Mouse (Mus musculus): Measurements from ENCODE around the gene Spa17. TPM values are rescaled to one million over a fixed set of nuclear protein-coding genes. Genes with fewer than 3 reads are reported as not detected.

The Spa17 gene
- polyA plus RNA-seq (2012; rRNA removed): 0.37 TPM in 1 of 2 replicates, not detected in the other

DNA sequence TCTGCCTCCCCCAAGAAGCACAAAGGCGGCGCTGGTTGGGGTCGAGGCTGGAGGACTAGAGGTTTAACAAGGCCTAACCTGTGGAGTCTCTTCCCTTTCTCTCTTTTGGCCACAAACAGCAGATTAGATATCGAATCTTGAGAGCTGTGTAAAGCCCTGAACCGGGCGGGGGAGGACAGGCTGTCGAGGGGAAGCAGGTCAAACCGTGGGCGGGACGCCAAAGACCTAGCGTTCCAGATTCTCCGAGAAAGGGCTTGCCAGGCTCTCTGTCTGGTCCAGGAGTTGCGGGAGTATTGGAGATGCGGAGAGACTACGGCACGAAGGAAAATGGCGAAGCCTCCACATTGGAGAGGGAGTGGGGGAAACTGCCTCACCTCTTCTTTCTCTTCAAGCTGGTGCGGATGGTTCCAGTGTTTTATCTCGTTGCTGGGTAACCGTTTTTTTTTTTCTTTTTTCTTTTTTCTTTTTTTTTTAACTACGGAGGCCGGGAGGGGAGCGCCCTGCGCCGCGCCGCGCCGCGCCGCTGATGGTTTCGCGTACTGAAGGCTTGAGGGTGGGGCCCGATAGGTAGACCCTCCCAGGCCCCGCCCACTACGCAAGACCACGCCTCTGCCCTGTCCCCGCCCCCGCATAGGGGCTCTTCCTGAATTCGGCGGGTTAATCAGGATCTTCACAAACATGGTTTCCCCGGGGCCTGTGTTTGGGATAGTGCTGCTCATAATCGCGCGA lies at the start of gene Spa17:
TSS of gene Spa17 (minus strand) at position 541 of the 729 bp plus-strand sequence.

DNA sequence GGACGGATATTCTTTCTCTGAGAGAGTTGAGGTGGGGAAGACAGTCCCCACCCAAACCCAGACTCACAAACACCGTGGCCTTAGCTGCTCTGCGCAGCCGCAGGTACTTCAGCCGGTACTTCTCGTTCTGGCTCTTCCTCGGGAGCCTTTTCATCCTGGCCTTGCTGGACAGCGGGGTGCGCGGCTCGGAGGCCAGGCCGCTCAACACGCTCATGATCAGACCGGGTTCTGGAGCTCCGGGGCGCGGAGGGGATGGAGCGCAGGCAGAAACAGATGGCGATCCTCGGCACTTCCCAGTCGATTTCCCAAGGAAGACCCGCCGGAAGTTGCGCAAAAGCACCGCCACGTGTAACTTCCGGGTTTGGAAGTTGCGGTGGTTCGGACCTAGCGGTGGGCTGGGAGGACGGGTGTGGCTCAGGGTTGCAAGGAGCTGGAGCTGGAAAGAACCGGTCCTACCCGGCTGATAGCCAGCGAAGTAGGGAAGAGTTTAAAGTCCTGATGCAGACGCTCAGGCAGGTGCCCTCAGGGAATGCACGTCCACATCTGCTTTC lies 43.5 kb upstream of the Spa17 start, which contains the start of gene Tbrg1:
TSS of gene Tbrg1 (minus strand) at position 382 of the 551 bp plus-strand sequence.

DNA sequence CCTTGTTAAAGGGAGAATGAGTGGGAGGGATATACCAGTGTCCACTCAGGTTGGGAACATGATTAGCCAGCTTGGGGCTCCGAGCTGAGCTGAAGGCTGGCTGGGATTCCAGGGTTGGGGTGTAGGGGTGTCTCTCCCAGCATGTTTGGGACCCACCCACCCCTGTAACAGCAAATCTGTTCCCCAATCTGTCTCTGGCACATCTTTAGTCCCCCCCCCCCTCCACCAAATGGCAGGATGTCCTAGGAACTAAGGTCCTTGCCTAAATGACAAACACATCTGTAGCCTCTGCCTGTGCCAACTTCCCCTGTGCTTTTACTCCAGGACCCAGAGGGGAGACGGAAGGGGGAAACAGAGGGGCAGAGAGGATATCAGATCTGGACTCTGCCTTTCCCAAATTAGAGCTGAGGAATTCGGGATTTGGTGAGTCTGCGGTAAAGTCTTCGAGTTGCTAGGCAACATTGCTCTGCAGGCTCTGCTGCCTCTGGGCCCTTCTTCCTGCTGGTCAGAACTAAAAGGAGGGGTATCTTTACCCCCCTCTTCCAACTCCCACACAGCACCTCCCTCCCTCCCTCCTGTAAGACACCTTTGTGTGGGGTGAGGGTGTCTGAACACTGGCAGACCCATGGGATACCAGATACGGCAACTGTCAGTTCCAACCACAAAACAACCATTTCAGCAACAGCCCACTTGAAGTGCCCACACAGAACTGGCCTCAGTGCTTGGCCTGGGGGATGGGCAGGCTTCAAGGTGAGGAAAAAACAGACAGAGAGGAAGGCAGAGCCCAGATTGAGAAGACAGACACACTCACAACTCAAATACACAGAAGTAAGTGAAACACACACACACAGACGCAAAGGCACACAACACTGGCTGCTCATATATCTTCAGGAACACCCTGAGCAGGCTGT lies 58.4 kb downstream of the Spa17 start, which contains the start of gene Siae:
TSS of gene Siae (plus strand) at position 861 of the 911 bp plus-strand sequence.

Other genes with a start within 250 kb of the Spa17 start
- 1.2 and 1.6 TPM in 2 replicates for gene Hepacam, start 246.4 kb downstream of the Spa17 start, polyA plus RNA-seq (2012; rRNA removed)
- gene Robo4, start 211.8 kb downstream of the Spa17 start, polyA plus RNA-seq (2012; rRNA removed): 10.1 and 10.7 TPM in 2 replicates
- 0.36 and 0.94 TPM in 2 replicates for gene Robo3, start 180.5 kb downstream of the Spa17 start, polyA plus RNA-seq (2012; rRNA removed)
- 18.0 and 19.3 TPM in 2 replicates for gene Msantd2, start 124.4 kb downstream of the Spa17 start, polyA plus RNA-seq (2012; rRNA removed)
- 17.7 and 18.0 TPM in 2 replicates for gene Esam, start 85.6 kb downstream of the Spa17 start, polyA plus RNA-seq (2012; rRNA removed)
- 21.1 and 23.2 TPM in 2 replicates for gene Vsig2, start 74.5 kb downstream of the Spa17 start, polyA plus RNA-seq (2012; rRNA removed)
- gene Nrgn, start 60.8 kb downstream of the Spa17 start, polyA plus RNA-seq (2012; rRNA removed): 3.7 and 5.8 TPM in 2 replicates
- gene Siae, start 58.0 kb downstream of the Spa17 start, polyA plus RNA-seq (2012; rRNA removed): 5.5 and 5.8 TPM in 2 replicates
- 52.3 and 57.9 TPM in 2 replicates for gene Tbrg1, start 43.6 kb upstream of the Spa17 start, polyA plus RNA-seq (2012; rRNA removed)
- gene Panx3, start 55.5 kb upstream of the Spa17 start, polyA plus RNA-seq (2012; rRNA removed): not detected in 2 replicates
- not detected in 2 replicates for gene Olfr160, start 102.5 kb upstream of the Spa17 start, polyA plus RNA-seq (2012; rRNA removed)
- not detected in 2 replicates for gene Olfr874, start 131.4 kb upstream of the Spa17 start, polyA plus RNA-seq (2012; rRNA removed)
- gene Olfr875, start 158.1 kb upstream of the Spa17 start, polyA plus RNA-seq (2012; rRNA removed): not detected in 2 replicates
- gene Olfr876, start 189.3 kb upstream of the Spa17 start, polyA plus RNA-seq (2012; rRNA removed): not detected in 2 replicates
- gene Olfr877, start 240.5 kb upstream of the Spa17 start, polyA plus RNA-seq (2012; rRNA removed): not detected in 2 replicates